Mouse (Mus musculus) liver, embryonic 14.5 days (tissue): ENCODE results near the gene Gm12830.

Source experiments
- CTCF ChIP-seq: IDR thresholded peaks from 2 replicates; pipeline ENCODE4 v1.5.1; 2016; ENCODE audit warnings: antibody characterized with exemption, low read depth, control low read depth
- EP300 ChIP-seq: IDR thresholded peaks from 2 replicates; pipeline ENCODE4 v1.6.1; 2016; ENCODE audit warnings: antibody characterized with exemption, low read depth

DNA sequence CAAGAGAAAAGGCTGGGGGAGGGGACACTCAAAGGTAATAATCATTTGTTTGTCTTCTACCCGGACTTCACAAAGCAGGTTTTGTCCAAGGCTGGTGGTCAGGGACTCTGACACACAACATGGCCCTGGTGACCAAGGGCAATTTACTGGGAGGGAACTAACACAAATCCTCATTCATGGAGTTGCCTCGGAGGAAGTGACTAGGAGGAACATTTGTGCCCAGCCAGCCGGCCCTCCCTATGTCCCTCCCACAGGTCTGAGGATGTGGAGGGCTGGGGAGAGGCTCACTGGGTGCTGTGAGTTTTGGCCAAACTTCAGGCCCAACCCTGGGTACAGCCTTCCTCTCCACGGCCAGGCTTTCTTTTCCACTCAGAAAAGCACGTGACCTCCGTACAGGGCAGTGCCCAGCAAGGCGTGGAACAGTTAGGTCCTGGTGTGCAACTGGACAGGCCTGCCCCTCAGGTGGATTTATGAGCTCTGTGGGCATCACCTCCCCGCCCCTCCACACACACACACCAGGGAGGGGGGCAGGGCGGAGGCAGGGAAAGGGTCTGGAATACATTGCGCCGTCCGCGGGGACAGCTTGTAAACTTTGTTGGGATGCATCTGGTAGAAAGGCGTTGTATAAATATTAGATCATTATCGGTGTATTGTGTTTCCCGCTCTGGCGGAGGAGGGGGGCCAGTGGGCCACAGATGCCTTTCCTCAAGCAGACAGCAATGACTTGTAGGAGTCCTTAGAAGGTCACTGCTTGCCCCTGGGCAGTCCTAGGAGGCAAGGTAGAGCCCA lies 41.6 kb upstream of the Gm12830 start:
- no peak for TF ChIP-seq CTCF
- no peak for TF ChIP-seq EP300
